In the genomic region with DNA sequence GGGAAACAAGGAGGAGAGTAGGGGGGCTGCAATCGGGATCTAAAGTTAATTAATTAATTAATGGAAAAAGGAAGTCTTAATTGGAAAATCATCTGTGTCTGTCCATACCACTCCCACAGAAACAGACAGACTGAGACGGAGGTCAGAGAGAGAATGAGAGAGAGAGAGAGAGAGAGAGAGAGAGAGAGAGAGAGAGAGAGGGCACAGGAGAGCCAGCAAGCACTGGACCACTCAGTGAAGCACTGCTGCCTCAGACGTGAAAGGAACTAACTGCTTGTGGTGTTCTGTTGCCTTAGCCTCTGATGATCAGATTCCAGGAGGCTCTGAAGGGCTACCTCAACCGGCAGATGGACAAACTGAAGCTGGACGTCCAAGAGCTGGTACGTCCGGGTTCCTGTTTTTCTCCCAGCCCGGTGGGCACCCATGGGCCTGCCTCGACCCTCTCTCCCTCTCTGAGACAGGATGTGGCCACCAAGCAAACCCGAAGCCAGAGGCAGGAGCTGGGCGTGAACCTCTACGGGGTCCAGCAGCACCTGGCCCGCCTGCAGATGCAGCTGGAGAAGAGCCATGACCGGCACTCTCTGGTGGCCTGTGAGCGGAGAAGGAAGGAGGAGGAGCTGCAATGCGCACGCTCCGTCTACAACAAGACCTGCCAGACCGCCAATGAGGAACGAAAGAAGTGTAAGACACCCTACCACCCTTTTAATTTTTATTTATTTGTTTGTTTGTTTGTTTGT, we compare ENCODE assay signal across 8 mouse cellular contexts. TPM values are rescaled to one million over a fixed set of nuclear protein-coding genes. Genes with fewer than 3 reads are reported as not detected.
DNase-seq lines count a peak whose midpoint lies in the region; ATAC-seq and TF ChIP-seq lines count a peak whose summit lies in the region.

No protein-coding gene starts in this region.

- no peaks in the 10 kb centered on the region for H3K9me3 ChIP-seq in liver, embryonic 13.5 days (replicated peaks)
- peaks cover 3% of the 10 kb centered on the region; the same call in 1 of the 2 replicates for H3K9me3 ChIP-seq in neural tube, embryonic 11.5 days (ENCODE audit: control insufficient read depth, low read length)

- H3K36me3 ChIP-seq in kidney, adult 2 months (ENCODE audit: control insufficient read depth, insufficient read depth, low read length): no peaks in the 10 kb centered on the region
- H3K36me3 ChIP-seq in liver, embryonic 13.5 days: no peaks in the 10 kb centered on the region
- H3K36me3 ChIP-seq in neural tube, embryonic 11.5 days (ENCODE audit: control insufficient read depth, insufficient read depth, low read length): peaks cover 4% of the 10 kb centered on the region; the same call in 1 of the 2 replicates

- H3K4me1 ChIP-seq in kidney, adult 2 months (ENCODE audit: control insufficient read depth, insufficient read depth, low read length): no peaks in the 10 kb centered on the region
- H3K4me1 ChIP-seq in cortical plate, adult 2 months (ENCODE audit: control insufficient read depth, insufficient read depth, low read length): no peaks in the 10 kb centered on the region
- peaks cover 14% of the 10 kb centered on the region for H3K4me1 ChIP-seq in liver, embryonic 13.5 days (replicated peaks)
- peaks cover 2% of the 10 kb centered on the region; the same call in 1 of the 2 replicates for H3K4me1 ChIP-seq in neural tube, embryonic 11.5 days (ENCODE audit: control insufficient read depth, insufficient read depth, low read length)

- H3K27me3 ChIP-seq in kidney, adult 2 months (replicated peaks; ENCODE audit: control insufficient read depth, insufficient read depth, low read length): no peaks in the 10 kb centered on the region
- H3K27me3 ChIP-seq in liver, embryonic 13.5 days: no peaks in the 10 kb centered on the region
- no peaks in the 10 kb centered on the region for H3K27me3 ChIP-seq in neural tube, embryonic 11.5 days (ENCODE audit: control insufficient read depth, insufficient read depth, low read length)

- H3K9ac ChIP-seq in liver, embryonic 13.5 days: peak overlapping the region; percentile 57; the same call in 1 of the 2 replicates
- peak overlapping the region; percentile 44; the same call in 1 of the 2 replicates for H3K9ac ChIP-seq in neural tube, embryonic 11.5 days (ENCODE audit: low read length)

- TF ChIP-seq POLR2A in kidney, adult 2 months (IDR thresholded peaks at IDR 0.05; ENCODE audit: low read depth, low read length): no peak
- 0 out of 2 replicates have a peak, but pooled peaks have one; percentile 9 for TF ChIP-seq POLR2A in cortical plate, adult 2 months (IDR thresholded peaks at IDR 0.05; ENCODE audit: extremely low read depth, insufficient read depth, low read length)

- no peak overlapping the region for H3K27ac ChIP-seq in kidney, adult 2 months (ENCODE audit: insufficient read depth, low read depth, low read length)
- no peak overlapping the region for H3K27ac ChIP-seq in cortical plate, adult 2 months (ENCODE audit: insufficient read depth, low read length)
- no peak overlapping the region for H3K27ac ChIP-seq in liver, embryonic 13.5 days
- no peak overlapping the region for H3K27ac ChIP-seq in neural tube, embryonic 11.5 days (ENCODE audit: low read depth, low read length)

- no peak for TF ChIP-seq CTCF in kidney, adult 2 months (conservative IDR thresholded peaks at IDR 0.05; ENCODE audit: insufficient read depth, insufficient read length, low read depth, low read length)
- no peak for TF ChIP-seq CTCF in cortical plate, adult 2 months (IDR thresholded peaks at IDR 0.05; ENCODE audit: extremely low read depth, insufficient read depth, low read length)

- ATAC-seq in liver, embryonic 13.5 days (ENCODE audit: low read depth): peak; percentile 57
- peak; percentile 13; the same call in 1 of the 2 replicates for ATAC-seq in neural tube, embryonic 11.5 days (ENCODE audit: insufficient read depth, low FRiP score, low TSS enrichment)
- no peak for ATAC-seq in frontal cortex, adult (ENCODE audit: low TSS enrichment)

- H3K4me2 ChIP-seq in liver, embryonic 13.5 days: peak overlapping the region; percentile 66
- peak overlapping the region; percentile 37 for H3K4me2 ChIP-seq in neural tube, embryonic 11.5 days (ENCODE audit: low read depth)

- peak overlapping the region; percentile 7; the same call in 1 of the 2 replicates for H3K4me3 ChIP-seq in kidney, adult 2 months (ENCODE audit: insufficient read depth, low read depth, low read length)
- H3K4me3 ChIP-seq in cortical plate, adult 2 months (ENCODE audit: insufficient read depth, low read length): peak overlapping the region; percentile 18; the same call in 1 of the 2 replicates
- H3K4me3 ChIP-seq in liver, embryonic 13.5 days (replicated peaks): peak overlapping the region; percentile 42
- no peak overlapping the region for H3K4me3 ChIP-seq in neural tube, embryonic 11.5 days (ENCODE audit: low read depth, low read length)

- DNase-seq in kidney, adult 2 months: peak; percentile 44
- no peak for DNase-seq in kidney, adult 18-20 months
- peak; percentile 52 for DNase-seq in heart, postnatal 4 days
- no peak for DNase-seq in liver, embryonic 13.5 days
- no peak for DNase-seq in neural tube, embryonic 11.5 days (ENCODE audit: low spot score)
- DNase-seq in layer of hippocampus, adult 9-11 months: no peak

- 24% methylated on average over 20 of the region's 20 CpGs for WGBS in kidney, adult 2 months
- whole genome bisulfite sequencing in liver, embryonic 13.5 days (ENCODE audit: insufficient replicate concordance): 13% methylated on average over 20 of the region's 20 CpGs
- WGBS in neural tube, embryonic 11.5 days: 38% methylated on average over 20 of the region's 20 CpGs

RNA-seq across cellular contexts. Expression of a gene that starts 9.4 kb away (rescaled TPM):
- polyA plus RNA-seq in kidney, adult 2 months (2012; rRNA removed): 0.27 and 0.30 TPM in 2 replicates
- polyA plus RNA-seq in cortical plate, adult 2 months (2012; rRNA removed): 1.4 TPM in 2 replicates
- 1 to 10 TPM in 1 of 2 experiments, under 1 TPM in 1; 0.27 to 1.4 TPM for total RNA-seq in heart, postnatal 4 days (2021)
- 1.4 and 1.8 TPM in 2 replicates for polyA plus RNA-seq in liver, embryonic 13.5 days (2015; fragmentation: Nextera tagmentation; extraction: Ambion mirVana)
- 14.8 and 15.3 TPM in 2 replicates for polyA plus RNA-seq in neural tube, embryonic 11.5 days (2014; fragmentation: Nextera tagmentation; extraction: Ambion mirVana)

RNA-seq across cellular contexts. Expression of a gene that starts 9.4 kb away (rescaled TPM):
- 25.2 and 31.5 TPM in 2 replicates for polyA plus RNA-seq in kidney, adult 2 months (2012; rRNA removed)
- 15.5 and 17.6 TPM in 2 replicates for polyA plus RNA-seq in cortical plate, adult 2 months (2012; rRNA removed)
- total RNA-seq in heart, postnatal 4 days (2021): 10 to 100 TPM; 60.5 to 63.4 TPM
- polyA plus RNA-seq in liver, embryonic 13.5 days (2015; fragmentation: Nextera tagmentation; extraction: Ambion mirVana): 1.5 and 1.6 TPM in 2 replicates
- polyA plus RNA-seq in neural tube, embryonic 11.5 days (2014; fragmentation: Nextera tagmentation; extraction: Ambion mirVana): 15.2 and 16.8 TPM in 2 replicates

RNA-seq across cellular contexts. Expression of a gene that starts 30.0 kb away (rescaled TPM):
- polyA plus RNA-seq in kidney, adult 2 months (2012; rRNA removed): 152 and 171 TPM in 2 replicates
- 193 and 198 TPM in 2 replicates for polyA plus RNA-seq in cortical plate, adult 2 months (2012; rRNA removed)
- total RNA-seq in heart, postnatal 4 days (2021): 10 to 100 TPM; 52.1 to 53.2 TPM
- polyA plus RNA-seq in liver, embryonic 13.5 days (2015; fragmentation: Nextera tagmentation; extraction: Ambion mirVana): 17.9 and 21.1 TPM in 2 replicates
- 21.4 and 24.1 TPM in 2 replicates for polyA plus RNA-seq in neural tube, embryonic 11.5 days (2014; fragmentation: Nextera tagmentation; extraction: Ambion mirVana)

Comparison
In these comparisons a context has a peak if more than half of its experiments do, and no peak if none do; other contexts are left out.
1. DNase-seq: peak in kidney, adult 2 months (single experiment) and heart, postnatal 4 days (single experiment); none in kidney, adult 18-20 months (single experiment), liver, embryonic 13.5 days (single experiment), neural tube, embryonic 11.5 days (single experiment) and layer of hippocampus, adult 9-11 months (single experiment).